In genomic region chr14:121693991-121694594, GRCm38 (mm10) we compare ENCODE assay signal across 25 mouse cellular contexts.
DNase-seq lines count a peak whose midpoint lies in the region; TF ChIP-seq lines count a peak whose summit lies in the region.
"Had no signal": no experiment of that assay in that cellular context is flagged by ENCODE, and none has a peak within 500 bp of the region (broad histone marks: within the 10 kb centered on the region; RNA-seq: fewer than 3 reads in every experiment).

No protein-coding gene starts in this region.

- peak overlapping the region; percentile 26; the same call in 1 of the 2 replicates for H3K4me3 ChIP-seq in heart, adult 2 months
- H3K4me3 ChIP-seq: embryonic facial prominence, embryonic 10.5 days; embryonic facial prominence, embryonic 13.5 days; erythroblast, embryonic 14.5 days; forebrain, embryonic 12.5 days; forebrain, embryonic 15.5 days; heart, embryonic 10.5 days; heart, embryonic 13.5 days; hindbrain, embryonic 12.5 days; hindbrain, embryonic 15.5 days had no signal

- H3K79me2 ChIP-seq in heart, adult 2 months (replicated peaks; ENCODE audit: control insufficient read depth, insufficient read depth, low read length): peaks cover 3% of the 10 kb centered on the region; the same call in 1 of the 2 replicates

- intact Hi-C loops in heart, adult 2 months (cut with DNase I): loop anchor here (2.0 kb wide), 2 partner anchors 15 to 59 kb away; no protein-coding TSS in a partner anchor
- intact Hi-C loops in heart, postnatal 36 days (cut with DNase I): loop anchor here (2.0 kb wide), 1 partner anchor 15 kb away; no protein-coding TSS in a partner anchor

- no peak for TF ChIP-seq CTCF in heart, adult 2 months (IDR thresholded peaks at IDR 0.05)

- no peaks in the 10 kb centered on the region for H3K27me3 ChIP-seq in heart, adult 2 months (ENCODE audit: control insufficient read depth, insufficient read depth, low read length)
- H3K27me3 ChIP-seq: forebrain, embryonic 12.5 days; forebrain, embryonic 15.5 days; heart, embryonic 13.5 days; hindbrain, embryonic 12.5 days; hindbrain, embryonic 15.5 days had no signal

- H3K27ac ChIP-seq in heart, adult 2 months: peak overlapping the region; percentile 90
- H3K27ac ChIP-seq: embryonic facial prominence, embryonic 10.5 days; embryonic facial prominence, embryonic 13.5 days; forebrain, embryonic 12.5 days; forebrain, embryonic 15.5 days; heart, embryonic 10.5 days; heart, embryonic 13.5 days; hindbrain, embryonic 12.5 days; hindbrain, embryonic 15.5 days had no signal

- TF ChIP-seq EP300 in heart, adult 2 months (IDR thresholded peaks at IDR 0.05; ENCODE audit: insufficient read depth, low read depth, low read length): no peak

- peaks cover 12% of the 10 kb centered on the region for H3K4me1 ChIP-seq in heart, adult 2 months (ENCODE audit: control insufficient read depth, insufficient read depth, low read length)

- 0 out of 2 replicates have a peak, but pooled peaks cover 2% of the 10 kb centered on the region for H3K36me3 ChIP-seq in heart, adult 2 months (ENCODE audit: control insufficient read depth, insufficient read depth, low read length)
- H3K36me3 ChIP-seq: embryonic facial prominence, embryonic 10.5 days; embryonic facial prominence, embryonic 13.5 days; forebrain, embryonic 12.5 days; forebrain, embryonic 15.5 days; heart, embryonic 13.5 days; hindbrain, embryonic 12.5 days; hindbrain, embryonic 15.5 days had no signal

- no peak for TF ChIP-seq POLR2A in heart, adult 2 months (IDR thresholded peaks at IDR 0.05; ENCODE audit: insufficient read depth, low read depth, low read length)

- DNase-seq in heart, adult 2 months: no peak
- DNase-seq in heart, postnatal 36 days: no peak
- DNase-seq in 3134 (ENCODE audit: extremely low read depth, insufficient read length, low spot score) (peak; percentile 18), 3T3-L1 (ENCODE audit: low read depth, low spot score) (peak; percentile 22)
- DNase-seq in cerebellum, adult 9-11 months: no peak
- DNase-seq in right cerebral cortex, postnatal 4 days: no peak
- DNase-seq: adrenal gland, adult 8-10 months; adrenal gland, postnatal 25 days; B cell, adult 2 months; cerebellum, adult 11 months; cerebellum, adult 2 months; cerebellum, postnatal 10 days; cerebellum, postnatal 36 days; embryo, embryonic 11 days; gastrocnemius, postnatal 14 days; heart, postnatal 14 days had no signal

- no peak overlapping the region for H3K9ac ChIP-seq in heart, adult 2 months (ENCODE audit: low read depth, low read length)
- H3K9ac ChIP-seq: embryonic facial prominence, embryonic 13.5 days; forebrain, embryonic 12.5 days; forebrain, embryonic 15.5 days; heart, embryonic 13.5 days; hindbrain, embryonic 12.5 days; hindbrain, embryonic 15.5 days had no signal

- WGBS in heart, adult 2 months: 77% methylated on average over 11 of the region's 11 CpGs

Comparison
In these comparisons a context has a peak if more than half of its experiments do, and no peak if none do; other contexts are left out.
1. DNase-seq: peak in 3134 (single experiment) and 3T3-L1 (single experiment); none in heart, adult 2 months (0 of 2), heart, postnatal 36 days (0 of 2), cerebellum, adult 9-11 months (single experiment) and right cerebral cortex, postnatal 4 days (single experiment).